Mouse (Mus musculus): ENCODE measurements at regions not wholly inside any gene's neighbourhood (a gene's known extent, or its start where the extent isn't known, plus 50 kb on each side); places are given as distances from the start of the nearest gene placed in this dataset.
A peak's percentile ranks its signal among the peaks of the same experiment; 100 is the strongest.

- Histone ChIP-seq H3K27me3 (replicated peaks) (no peaks in the 10 kb centered on the region), H3K4me3 (no peak overlapping the region), H3K9me3 (replicated peaks) (no peaks in the 10 kb centered on the region), H3K9ac (no peak overlapping the region), H3K27ac (no peak overlapping the region), H3K4me1 (no peaks in the 10 kb centered on the region), H3K4me2 (no peak overlapping the region), H3K36me3 (no peaks in the 10 kb centered on the region)
- no peak for ATAC-seq
- 49% methylated on average over 8 of the region's 8 CpGs for WGBS (ENCODE audit: insufficient replicate concordance)
These were observed 600.7 kb downstream of the Tbc1d22a start for GRCm38 (mm10) chr15:86814808-86815421.

- no peak overlapping the region for H3K27ac ChIP-seq
- no peak overlapping the region for H3K4me3 ChIP-seq
- no peak for ATAC-seq
- no peaks in the 10 kb centered on the region for H3K36me3 ChIP-seq
- H3K4me1 ChIP-seq, result no peaks in the 10 kb centered on the region
- peaks cover 14% of the 10 kb centered on the region; the same call in 1 of the 2 replicates for H3K9me3 ChIP-seq (replicated peaks)
- no peaks in the 10 kb centered on the region for H3K27me3 ChIP-seq (replicated peaks)
- no peak overlapping the region for H3K4me2 ChIP-seq
- H3K9ac ChIP-seq, result no peak overlapping the region
- WGBS (ENCODE audit: insufficient replicate concordance), result 71% methylated on average over 6 of the region's 6 CpGs
These were observed 621.7 kb downstream of the Tbc1d22a start for GRCm38 (mm10) chr15:86835996-86836395.

GRCm38 (mm10) chr15:86852161-86852870 is 638.1 kb downstream of the Tbc1d22a start:
- WGBS (ENCODE audit: insufficient replicate concordance), result 35% methylated on average over 11 of the region's 11 CpGs
- ATAC-seq, result no peak

GRCm38 (mm10) chr15:86858356-86858906 is 644.2 kb downstream of the Tbc1d22a start:
- Histone ChIP-seq H3K4me3 (no peak overlapping the region), H3K27me3 (replicated peaks) (no peaks in the 10 kb centered on the region), H3K4me2 (no peak overlapping the region), H3K4me1 (no peaks in the 10 kb centered on the region), H3K27ac (no peak overlapping the region), H3K9ac (no peak overlapping the region), H3K36me3 (no peaks in the 10 kb centered on the region), H3K9me3 (replicated peaks) (peaks cover 8% of the 10 kb centered on the region)
- ATAC-seq, result no peak
- 12% methylated on average over 3 of the region's 3 CpGs for WGBS (ENCODE audit: insufficient replicate concordance)

More at GRCm38 (mm10) chr15:86852161-86852870, 638.1 kb downstream of the Tbc1d22a start:
- Histone ChIP-seq H3K27me3 (replicated peaks) (no peaks in the 10 kb centered on the region), H3K4me1 (no peaks in the 10 kb centered on the region), H3K9ac (no peak overlapping the region), H3K9me3 (replicated peaks) (peaks cover 8% of the 10 kb centered on the region), H3K4me2 (no peak overlapping the region), H3K36me3 (no peaks in the 10 kb centered on the region), H3K27ac (no peak overlapping the region), H3K4me3 (no peak overlapping the region)

- Histone ChIP-seq H3K27ac (no peak overlapping the region), H3K27me3 (replicated peaks) (no peaks in the 10 kb centered on the region)
These were observed 661.6 kb downstream of the Tbc1d22a start for GRCm38 (mm10) chr15:86875721-86876309.

GRCm38 (mm10) chr15:86896974-86897373 is 647.1 kb upstream of the Fam19a5 start:
- H3K27ac ChIP-seq, result no peak overlapping the region
- no peaks in the 10 kb centered on the region for H3K9me3 ChIP-seq (replicated peaks)
- no peaks in the 10 kb centered on the region for H3K36me3 ChIP-seq
- ATAC-seq, result no peak
- no peaks in the 10 kb centered on the region for H3K27me3 ChIP-seq (replicated peaks)
- no peaks in the 10 kb centered on the region for H3K4me1 ChIP-seq
- H3K9ac ChIP-seq, result no peak overlapping the region
- H3K4me3 ChIP-seq, result no peak overlapping the region
- no peak overlapping the region for H3K4me2 ChIP-seq
- 29% methylated on average over 6 of the region's 6 CpGs for WGBS (ENCODE audit: insufficient replicate concordance)

More at GRCm38 (mm10) chr15:86875721-86876309, 661.6 kb downstream of the Tbc1d22a start:
- ATAC-seq, result no peak
- H3K4me2 ChIP-seq, result peak overlapping the region; percentile 12; the same call in 1 of the 2 replicates
- WGBS (ENCODE audit: insufficient replicate concordance), result 9% methylated on average over 7 of the region's 7 CpGs
- H3K9ac ChIP-seq, result no peak overlapping the region
- H3K4me1 ChIP-seq, result no peaks in the 10 kb centered on the region
- H3K36me3 ChIP-seq, result no peaks in the 10 kb centered on the region
- no peak overlapping the region for H3K4me3 ChIP-seq
- H3K9me3 ChIP-seq (replicated peaks), result no peaks in the 10 kb centered on the region

GRCm38 (mm10) chr15:86899961-86900360 is 644.1 kb upstream of the Fam19a5 start:
- Histone ChIP-seq H3K4me2 (no peak overlapping the region), H3K4me1 (no peaks in the 10 kb centered on the region), H3K9ac (no peak overlapping the region), H3K36me3 (no peaks in the 10 kb centered on the region), H3K4me3 (no peak overlapping the region), H3K27me3 (replicated peaks) (no peaks in the 10 kb centered on the region), H3K27ac (no peak overlapping the region), H3K9me3 (replicated peaks) (no peaks in the 10 kb centered on the region)
- no peak for ATAC-seq
- 87% methylated on average over 1 of the region's 1 CpGs for WGBS (ENCODE audit: insufficient replicate concordance)

- no peak overlapping the region for H3K9ac ChIP-seq
- no peaks in the 10 kb centered on the region for H3K4me1 ChIP-seq
- H3K36me3 ChIP-seq, result no peaks in the 10 kb centered on the region
- H3K4me2 ChIP-seq, result no peak overlapping the region
- no peaks in the 10 kb centered on the region for H3K9me3 ChIP-seq (replicated peaks)
- H3K27me3 ChIP-seq (replicated peaks), result no peaks in the 10 kb centered on the region
- H3K27ac ChIP-seq, result no peak overlapping the region
- no peak overlapping the region for H3K4me3 ChIP-seq
- WGBS (ENCODE audit: insufficient replicate concordance), result 36% methylated on average over 3 of the region's 3 CpGs
- no peak for ATAC-seq
These were observed 641.1 kb upstream of the Fam19a5 start for GRCm38 (mm10) chr15:86903006-86903405.

GRCm38 (mm10) chr15:86913276-86913675 is 630.8 kb upstream of the Fam19a5 start:
- H3K27ac ChIP-seq, result no peak overlapping the region
- 0 out of 2 replicates have a peak, but pooled peaks cover 3% of the 10 kb centered on the region for H3K9me3 ChIP-seq (replicated peaks)
- ATAC-seq, result no peak
- 52% methylated on average over 3 of the region's 3 CpGs for WGBS (ENCODE audit: insufficient replicate concordance)
- no peaks in the 10 kb centered on the region for H3K36me3 ChIP-seq
- no peak overlapping the region for H3K4me3 ChIP-seq
- no peaks in the 10 kb centered on the region for H3K27me3 ChIP-seq (replicated peaks)
- H3K4me2 ChIP-seq, result no peak overlapping the region
- H3K9ac ChIP-seq, result no peak overlapping the region
- no peaks in the 10 kb centered on the region for H3K4me1 ChIP-seq

- no peak overlapping the region for H3K4me2 ChIP-seq
- H3K4me1 ChIP-seq, result no peaks in the 10 kb centered on the region
- no peak overlapping the region for H3K27ac ChIP-seq
- no peak overlapping the region for H3K4me3 ChIP-seq
- 0 out of 2 replicates have a peak, but pooled peaks cover 3% of the 10 kb centered on the region for H3K9me3 ChIP-seq (replicated peaks)
- no peaks in the 10 kb centered on the region for H3K27me3 ChIP-seq (replicated peaks)
- no peak for ATAC-seq
- no peaks in the 10 kb centered on the region for H3K36me3 ChIP-seq
- no peak overlapping the region for H3K9ac ChIP-seq
- 71% methylated on average over 8 of the region's 8 CpGs for whole genome bisulfite sequencing (ENCODE audit: insufficient replicate concordance)
These were observed 626.2 kb upstream of the Fam19a5 start for GRCm38 (mm10) chr15:86917891-86918290.

- Histone ChIP-seq H3K4me1 (no peaks in the 10 kb centered on the region), H3K27ac (no peak overlapping the region), H3K9ac (no peak overlapping the region), H3K9me3 (replicated peaks) (no peaks in the 10 kb centered on the region), H3K4me2 (no peak overlapping the region), H3K4me3 (no peak overlapping the region), H3K36me3 (no peaks in the 10 kb centered on the region), H3K27me3 (replicated peaks) (no peaks in the 10 kb centered on the region)
- no peak for ATAC-seq
- WGBS (ENCODE audit: insufficient replicate concordance), result 39% methylated on average over 8 of the region's 8 CpGs
These were observed 624.4 kb upstream of the Fam19a5 start for GRCm38 (mm10) chr15:86919704-86920103.

GRCm38 (mm10) chr15:86920185-86920584 is 623.9 kb upstream of the Fam19a5 start:
- 33% methylated on average over 7 of the region's 7 CpGs for WGBS (ENCODE audit: insufficient replicate concordance)
- Histone ChIP-seq H3K9ac (no peak overlapping the region), H3K36me3 (no peaks in the 10 kb centered on the region), H3K27me3 (replicated peaks) (no peaks in the 10 kb centered on the region), H3K4me3 (no peak overlapping the region), H3K9me3 (replicated peaks) (no peaks in the 10 kb centered on the region), H3K27ac (no peak overlapping the region), H3K4me2 (no peak overlapping the region), H3K4me1 (no peaks in the 10 kb centered on the region)
- ATAC-seq, result no peak
